Mouse (Mus musculus): ENCODE results near the gene Cxcl9. TPM values are rescaled to one million over a fixed set of nuclear protein-coding genes. Genes with fewer than 3 reads are reported as not detected.

The Cxcl9 gene
- not detected in 2 replicates for polyA plus RNA-seq (2014; fragmentation: Nextera tagmentation; extraction: Ambion mirVana)

DNA sequence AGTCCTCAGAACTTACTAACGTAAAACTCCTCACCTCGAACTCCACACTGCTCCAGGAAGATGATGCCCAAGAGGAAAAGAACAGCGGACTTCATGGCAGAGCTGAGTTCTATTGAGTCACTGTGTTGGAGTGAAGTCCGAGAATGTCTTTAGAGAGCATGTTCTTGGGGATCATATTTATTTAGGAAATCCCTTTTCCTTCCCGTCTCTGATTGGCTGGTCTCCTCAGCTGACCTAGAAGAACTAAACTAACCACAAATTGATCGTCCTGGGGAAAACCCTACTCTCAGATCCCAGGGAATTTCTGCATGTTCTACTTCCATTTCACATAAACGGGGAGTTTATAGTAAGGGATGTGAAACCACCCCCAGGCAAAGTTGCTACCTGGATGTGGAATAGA, at the start of gene Cxcl9:
Gene Cxcl9 (minus strand): TSS at position 151 of the 400 bp plus-strand sequence.
- Histone ChIP-seq H3K27me3 (ENCODE audit: control insufficient read depth, insufficient read depth, low read length) (no peaks in the 10 kb centered on the region), H3K4me3 (ENCODE audit: low read depth, low read length) (no peak within 1 kb of the TSS), H3K4me2 (replicated peaks; ENCODE audit: low read depth, low read length) (no peak within 1 kb of the TSS), H3K9me3 (ENCODE audit: control insufficient read depth, low read depth, low read length) (no peaks in the 10 kb centered on the region), H3K27ac (ENCODE audit: low read length) (no peak within 1 kb of the TSS), H3K4me1 (ENCODE audit: control insufficient read depth, insufficient read depth, low read length) (peaks cover 9% of the 10 kb centered on the region; the same call in 1 of the 2 replicates), H3K9ac (replicated peaks; ENCODE audit: low read depth, low read length) (no peak within 1 kb of the TSS), H3K36me3 (ENCODE audit: control insufficient read depth, insufficient read depth, low read length) (no peaks in the 10 kb centered on the region)
- no peak for ATAC-seq (ENCODE audit: insufficient number of reproducible peaks, insufficient read depth, low FRiP score, low read depth)
- WGBS = 79% methylated on average over 7 of the region's 7 CpGs

DNA sequence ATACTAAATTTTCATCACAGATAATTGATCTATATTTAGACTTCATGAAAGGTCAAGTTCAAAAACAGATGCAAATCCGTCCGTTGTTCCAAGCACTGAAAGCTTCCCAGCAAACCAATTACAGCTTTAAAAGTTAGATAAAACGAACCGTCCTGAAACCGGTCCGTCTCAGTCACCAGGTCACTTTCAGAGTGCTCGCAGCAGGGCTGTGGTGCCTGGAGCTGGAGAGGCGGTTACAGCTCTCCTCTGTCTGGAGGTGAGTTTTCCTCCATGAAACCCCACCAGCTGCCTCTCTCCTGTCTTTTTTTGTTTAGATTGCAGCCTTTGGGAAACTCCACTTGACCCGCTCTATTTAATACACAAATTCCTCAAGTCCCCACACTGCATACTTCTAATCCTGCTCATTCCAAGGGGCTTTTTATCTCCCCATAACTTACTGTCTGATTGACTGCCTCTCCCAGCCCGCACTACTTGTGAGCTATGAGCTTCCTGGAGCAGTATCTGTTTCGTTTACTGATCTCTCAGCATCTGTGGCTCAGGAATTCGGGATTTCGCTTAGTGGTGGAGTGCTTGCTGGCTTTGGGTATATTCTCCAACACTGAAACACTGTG, 49.0 kb upstream of the Cxcl9 start:
- ATAC-seq (ENCODE audit: insufficient number of reproducible peaks, insufficient read depth, low FRiP score, low read depth) = no peak
- H3K27ac ChIP-seq (ENCODE audit: low read length) = no peak overlapping the region
- WGBS = 11% methylated on average over 13 of the region's 13 CpGs
- no peaks in the 10 kb centered on the region for H3K9me3 ChIP-seq (ENCODE audit: control insufficient read depth, low read depth, low read length)
- peak overlapping the region; percentile 13; the same call in 1 of the 2 replicates for H3K4me2 ChIP-seq (replicated peaks; ENCODE audit: low read depth, low read length)
- H3K27me3 ChIP-seq (ENCODE audit: control insufficient read depth, insufficient read depth, low read length) = no peaks in the 10 kb centered on the region
- peaks cover 2% of the 10 kb centered on the region; the same call in 1 of the 2 replicates for H3K4me1 ChIP-seq (ENCODE audit: control insufficient read depth, insufficient read depth, low read length)
- H3K9ac ChIP-seq (replicated peaks; ENCODE audit: low read depth, low read length) = no peak overlapping the region
- H3K4me3 ChIP-seq (ENCODE audit: low read depth, low read length) = no peak overlapping the region
- no peaks in the 10 kb centered on the region for H3K36me3 ChIP-seq (ENCODE audit: control insufficient read depth, insufficient read depth, low read length)

DNA sequence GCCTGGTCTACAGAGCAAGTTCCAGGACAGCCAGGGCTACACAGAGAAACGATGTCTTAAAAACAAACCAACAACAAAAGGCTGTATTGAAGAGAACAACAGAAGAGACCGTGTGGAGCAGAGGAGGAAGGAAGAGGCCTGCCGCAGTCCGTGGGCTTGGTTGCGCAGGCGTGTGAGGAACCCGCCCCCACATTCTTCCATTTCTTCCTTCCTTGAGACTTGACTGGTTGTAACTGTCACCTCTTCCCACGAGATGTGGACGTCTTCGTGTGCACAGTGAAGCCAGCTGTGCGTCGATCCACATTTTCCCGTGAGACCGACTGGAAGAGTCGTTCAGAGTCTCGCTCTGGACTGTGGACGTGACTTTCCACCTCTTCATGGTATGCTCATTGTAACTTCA, 47.5 kb upstream of the Cxcl9 start:
- no peaks in the 10 kb centered on the region for H3K9me3 ChIP-seq (ENCODE audit: control insufficient read depth, low read depth, low read length)
- peaks cover 2% of the 10 kb centered on the region; the same call in 1 of the 2 replicates for H3K4me1 ChIP-seq (ENCODE audit: control insufficient read depth, insufficient read depth, low read length)
- H3K4me2 ChIP-seq (replicated peaks; ENCODE audit: low read depth, low read length) = no peak overlapping the region
- no peak overlapping the region for H3K27ac ChIP-seq (ENCODE audit: low read length)
- no peak overlapping the region for H3K4me3 ChIP-seq (ENCODE audit: low read depth, low read length)
- H3K36me3 ChIP-seq (ENCODE audit: control insufficient read depth, insufficient read depth, low read length) = no peaks in the 10 kb centered on the region
- no peak overlapping the region for H3K9ac ChIP-seq (replicated peaks; ENCODE audit: low read depth, low read length)
- 81% methylated on average over 17 of the region's 17 CpGs for WGBS
- ATAC-seq (ENCODE audit: insufficient number of reproducible peaks, insufficient read depth, low FRiP score, low read depth) = no peak
- no peaks in the 10 kb centered on the region for H3K27me3 ChIP-seq (ENCODE audit: control insufficient read depth, insufficient read depth, low read length)

DNA sequence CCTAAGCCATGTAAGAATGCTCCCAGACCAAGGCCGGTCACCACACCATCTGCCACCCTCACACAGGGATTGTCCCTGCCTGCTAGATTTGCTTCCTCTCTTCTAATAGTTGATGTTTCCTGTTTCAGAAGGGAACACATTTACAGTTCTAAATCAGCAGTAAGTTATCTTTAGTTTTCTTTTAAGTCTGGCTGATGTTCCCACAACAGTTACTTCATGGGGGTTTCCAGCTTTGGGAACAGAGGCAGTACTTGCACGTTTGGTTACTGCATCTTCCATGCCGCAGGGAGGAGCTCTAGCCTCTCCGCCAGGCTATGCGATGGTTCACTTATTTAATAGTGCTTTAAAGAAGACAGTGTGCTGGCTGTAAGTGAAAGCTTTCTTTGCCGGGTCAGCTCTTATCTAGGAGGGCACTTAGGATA, 46.9 kb upstream of the Cxcl9 start:
- Histone ChIP-seq H3K4me3 (ENCODE audit: low read depth, low read length) (no peak overlapping the region), H3K36me3 (ENCODE audit: control insufficient read depth, insufficient read depth, low read length) (no peaks in the 10 kb centered on the region), H3K9ac (replicated peaks; ENCODE audit: low read depth, low read length) (no peak overlapping the region), H3K4me1 (ENCODE audit: control insufficient read depth, insufficient read depth, low read length) (peaks cover 2% of the 10 kb centered on the region; the same call in 1 of the 2 replicates), H3K4me2 (replicated peaks; ENCODE audit: low read depth, low read length) (no peak overlapping the region), H3K27ac (ENCODE audit: low read length) (no peak overlapping the region), H3K27me3 (ENCODE audit: control insufficient read depth, insufficient read depth, low read length) (no peaks in the 10 kb centered on the region), H3K9me3 (ENCODE audit: control insufficient read depth, low read depth, low read length) (no peaks in the 10 kb centered on the region)
- WGBS = 35% methylated on average over 6 of the region's 6 CpGs
- ATAC-seq (ENCODE audit: insufficient number of reproducible peaks, insufficient read depth, low FRiP score, low read depth) = no peak

DNA sequence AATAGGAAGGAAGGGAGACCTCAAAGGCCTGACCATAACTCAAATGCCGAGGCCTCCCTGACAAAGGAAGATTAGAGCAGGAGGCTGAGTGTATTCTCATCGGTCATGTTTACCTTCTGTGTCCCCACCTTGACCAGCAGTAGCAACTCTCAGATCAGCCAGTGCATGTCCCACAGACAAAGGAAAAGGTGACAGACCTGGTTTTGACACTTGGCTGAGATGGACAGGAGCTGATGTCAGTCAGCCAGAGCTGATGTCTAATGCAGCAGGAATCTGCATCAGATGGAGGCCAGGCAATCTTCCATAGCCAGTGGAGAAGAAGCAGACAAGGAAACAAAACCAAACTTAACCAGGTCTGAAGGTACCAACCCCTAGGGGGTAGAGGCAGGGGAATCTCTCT, 44.7 kb upstream of the Cxcl9 start:
- WGBS = 14% methylated on average over 2 of the region's 2 CpGs
- no peaks in the 10 kb centered on the region for H3K36me3 ChIP-seq (ENCODE audit: control insufficient read depth, insufficient read depth, low read length)
- no peak overlapping the region for H3K27ac ChIP-seq (ENCODE audit: low read length)
- no peak overlapping the region for H3K9ac ChIP-seq (replicated peaks; ENCODE audit: low read depth, low read length)
- ATAC-seq (ENCODE audit: insufficient number of reproducible peaks, insufficient read depth, low FRiP score, low read depth) = no peak
- H3K9me3 ChIP-seq (ENCODE audit: control insufficient read depth, low read depth, low read length) = no peaks in the 10 kb centered on the region
- H3K27me3 ChIP-seq (ENCODE audit: control insufficient read depth, insufficient read depth, low read length) = no peaks in the 10 kb centered on the region
- H3K4me2 ChIP-seq (replicated peaks; ENCODE audit: low read depth, low read length) = no peak overlapping the region
- no peaks in the 10 kb centered on the region; the same call in 1 of the 2 replicates for H3K4me1 ChIP-seq (ENCODE audit: control insufficient read depth, insufficient read depth, low read length)
- no peak overlapping the region for H3K4me3 ChIP-seq (ENCODE audit: low read depth, low read length)

DNA sequence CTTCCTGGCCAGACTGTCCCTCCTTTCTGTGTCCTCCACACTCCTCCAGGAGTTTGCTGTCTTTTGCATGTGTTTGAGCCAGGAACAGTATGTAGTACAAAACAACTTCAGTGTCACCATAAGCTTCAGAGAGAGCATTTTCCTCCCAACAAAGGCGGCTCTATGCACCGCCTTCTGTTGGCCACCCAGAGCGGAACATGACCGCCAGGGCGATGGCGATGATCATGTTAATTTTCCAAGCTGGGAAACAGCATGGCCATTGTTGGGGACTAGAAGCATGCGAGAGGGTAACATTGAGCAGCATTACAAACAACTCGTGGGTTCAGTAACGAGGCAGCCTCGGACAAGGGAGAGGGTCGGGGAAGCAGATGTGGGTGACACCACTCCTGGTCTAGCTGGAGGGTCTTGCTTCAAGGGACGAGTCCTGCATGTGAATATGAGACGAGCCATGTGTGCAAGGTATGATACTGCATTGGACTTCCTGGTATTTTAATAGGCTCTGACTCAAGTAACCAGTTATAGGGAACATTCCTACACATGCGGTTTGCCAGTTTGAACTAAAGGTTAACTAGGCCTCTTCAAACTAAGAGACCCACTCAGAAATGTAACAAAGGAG, 43.6 kb upstream of the Cxcl9 start:
- H3K9ac ChIP-seq (replicated peaks; ENCODE audit: low read depth, low read length) = no peak overlapping the region
- 83% methylated on average over 14 of the region's 14 CpGs for WGBS
- no peak for ATAC-seq (ENCODE audit: insufficient number of reproducible peaks, insufficient read depth, low FRiP score, low read depth)
- no peaks in the 10 kb centered on the region for H3K9me3 ChIP-seq (ENCODE audit: control insufficient read depth, low read depth, low read length)
- H3K27ac ChIP-seq (ENCODE audit: low read length) = no peak overlapping the region
- H3K27me3 ChIP-seq (ENCODE audit: control insufficient read depth, insufficient read depth, low read length) = no peaks in the 10 kb centered on the region
- H3K4me2 ChIP-seq (replicated peaks; ENCODE audit: low read depth, low read length) = no peak overlapping the region
- no peaks in the 10 kb centered on the region for H3K36me3 ChIP-seq (ENCODE audit: control insufficient read depth, insufficient read depth, low read length)
- no peaks in the 10 kb centered on the region for H3K4me1 ChIP-seq (ENCODE audit: control insufficient read depth, insufficient read depth, low read length)
- no peak overlapping the region for H3K4me3 ChIP-seq (ENCODE audit: low read depth, low read length)

DNA sequence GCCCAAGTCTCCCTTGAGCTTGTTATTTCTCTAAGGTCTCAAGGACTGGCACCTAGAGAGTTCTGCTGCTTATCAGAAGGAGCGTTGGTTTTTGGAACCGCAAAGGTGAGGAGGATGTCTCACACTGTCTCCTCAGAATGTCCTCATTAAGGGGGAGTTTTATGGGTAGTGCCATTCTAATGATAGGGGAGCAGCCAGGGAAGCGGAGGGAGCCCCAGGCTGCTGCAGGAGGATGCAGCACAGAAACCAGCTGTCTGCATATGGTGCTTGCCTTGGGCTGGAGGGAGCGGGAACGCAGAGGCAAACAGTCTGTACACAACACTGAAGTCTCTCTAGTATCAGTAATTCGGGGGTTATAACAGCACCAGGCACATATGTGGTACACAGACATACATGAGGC, 43.0 kb upstream of the Cxcl9 start:
- no peaks in the 10 kb centered on the region for H3K4me1 ChIP-seq (ENCODE audit: control insufficient read depth, insufficient read depth, low read length)
- H3K4me3 ChIP-seq (ENCODE audit: low read depth, low read length) = no peak overlapping the region
- H3K36me3 ChIP-seq (ENCODE audit: control insufficient read depth, insufficient read depth, low read length) = no peaks in the 10 kb centered on the region
- no peaks in the 10 kb centered on the region for H3K27me3 ChIP-seq (ENCODE audit: control insufficient read depth, insufficient read depth, low read length)
- H3K27ac ChIP-seq (ENCODE audit: low read length) = no peak overlapping the region
- 70% methylated on average over 6 of the region's 6 CpGs for WGBS
- no peak overlapping the region for H3K4me2 ChIP-seq (replicated peaks; ENCODE audit: low read depth, low read length)
- H3K9ac ChIP-seq (replicated peaks; ENCODE audit: low read depth, low read length) = no peak overlapping the region
- no peak for ATAC-seq (ENCODE audit: insufficient number of reproducible peaks, insufficient read depth, low FRiP score, low read depth)
- no peaks in the 10 kb centered on the region for H3K9me3 ChIP-seq (ENCODE audit: control insufficient read depth, low read depth, low read length)

DNA sequence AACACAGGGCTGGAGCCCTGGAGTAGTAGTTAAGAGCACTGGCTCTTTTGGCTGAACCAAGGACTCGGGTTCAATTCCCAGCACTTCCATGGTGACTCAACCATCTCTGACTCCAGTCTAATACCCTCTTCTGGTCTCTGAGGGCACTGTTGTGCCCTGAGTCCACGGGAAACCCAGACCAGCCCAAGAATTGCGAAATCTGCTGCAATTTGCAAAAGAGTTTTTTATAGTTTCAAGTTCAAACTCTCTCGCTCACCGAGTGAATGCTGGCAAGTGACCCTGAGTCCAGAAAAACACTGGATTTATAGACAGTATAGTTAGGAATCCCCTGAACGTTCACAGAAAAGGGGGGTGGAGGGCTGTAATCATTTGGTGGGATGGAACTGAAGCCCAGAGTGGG, 42.5 kb upstream of the Cxcl9 start:
- Histone ChIP-seq H3K9ac (replicated peaks; ENCODE audit: low read depth, low read length) (no peak overlapping the region), H3K4me2 (replicated peaks; ENCODE audit: low read depth, low read length) (no peak overlapping the region), H3K27me3 (ENCODE audit: control insufficient read depth, insufficient read depth, low read length) (no peaks in the 10 kb centered on the region), H3K4me3 (ENCODE audit: low read depth, low read length) (no peak overlapping the region), H3K9me3 (ENCODE audit: control insufficient read depth, low read depth, low read length) (no peaks in the 10 kb centered on the region), H3K36me3 (ENCODE audit: control insufficient read depth, insufficient read depth, low read length) (no peaks in the 10 kb centered on the region), H3K27ac (ENCODE audit: low read length) (no peak overlapping the region), H3K4me1 (ENCODE audit: control insufficient read depth, insufficient read depth, low read length) (no peaks in the 10 kb centered on the region)
- no peak for ATAC-seq (ENCODE audit: insufficient number of reproducible peaks, insufficient read depth, low FRiP score, low read depth)
- WGBS = 83% methylated on average over 6 of the region's 6 CpGs

Measured in stomach, embryonic 14.5 days (tissue).